Mouse (Mus musculus): ENCODE measurements around the gene Nbl1.

DNA sequence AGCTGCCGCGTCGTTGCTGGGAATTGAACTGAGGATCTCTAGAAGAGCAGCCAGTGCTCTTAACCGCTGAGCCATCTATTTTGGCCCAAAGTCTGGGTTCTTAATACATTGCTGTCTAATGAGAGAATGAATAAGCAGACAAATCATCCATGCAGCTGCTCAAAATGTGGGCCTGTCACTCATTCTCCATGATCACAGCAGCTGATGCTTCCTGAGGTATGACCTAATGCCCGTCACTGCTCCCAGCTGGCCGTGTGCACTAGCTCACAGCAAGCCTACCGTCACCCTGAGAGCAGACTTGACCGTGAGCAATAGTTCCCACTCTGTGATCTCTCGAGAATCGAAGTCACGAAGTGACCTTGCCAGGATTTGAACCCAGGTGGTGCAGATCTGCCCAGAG lies 13.4 kb downstream of the Nbl1 start:
- TF ChIP-seq TAL1 (IDR thresholded peaks at IDR 0.05; ENCODE audit: low read length) (no peak), GATA1 (IDR thresholded peaks at IDR 0.05; ENCODE audit: low read length) (no peak)
